Mouse (Mus musculus): ENCODE measurements around the gene Grin1. TPM values are rescaled to one million over a fixed set of nuclear protein-coding genes. Genes with fewer than 3 reads are reported as not detected.

Grin1 gene
- polyA plus RNA-seq, 1 experiment from 2014 or later: not detected

GRCm38 (mm10) chr2:25305587-25306359, 13.2 kb downstream of the Grin1 start:
- no peak overlapping the region for H3K4me2 ChIP-seq (ENCODE audit: low read depth, low read length)
- ATAC-seq (no peak), DNase-seq (no peak)
- no peak overlapping the region for H3K9ac ChIP-seq (replicated peaks)
- WGBS (ENCODE audit: insufficient replicate concordance): 45% methylated on average over 14 of the region's 14 CpGs
- TF ChIP-seq CTCF (IDR thresholded peaks at IDR 0.05; ENCODE audit: low read depth) (no peak), EP300 (IDR thresholded peaks at IDR 0.05; ENCODE audit: low read depth) (no peak)
- H3K4me1 ChIP-seq (ENCODE audit: insufficient read depth): no peaks in the 10 kb centered on the region; the same call in 1 of the 2 replicates
- H3K9me3 ChIP-seq (ENCODE audit: low read length): no peaks in the 10 kb centered on the region
- H3K4me3 ChIP-seq (ENCODE audit: low read depth, low read length): no peak overlapping the region
- no peaks in the 10 kb centered on the region for H3K36me3 ChIP-seq (replicated peaks; ENCODE audit: insufficient read depth, low read length)
- H3K27me3 ChIP-seq (ENCODE audit: insufficient read depth, low read length): peaks cover 44% of the 10 kb centered on the region
- H3K27ac ChIP-seq (ENCODE audit: low read depth): no peak overlapping the region

- no peak for DNase-seq
- Histone ChIP-seq H3K9me3 (ENCODE audit: low read length) (no peaks in the 10 kb centered on the region), H3K4me2 (ENCODE audit: low read depth, low read length) (peak overlapping the region; percentile 51), H3K9ac (replicated peaks) (no peak overlapping the region), H3K36me3 (replicated peaks; ENCODE audit: insufficient read depth, low read length) (no peaks in the 10 kb centered on the region), H3K4me1 (ENCODE audit: insufficient read depth) (no peaks in the 10 kb centered on the region; the same call in 1 of the 2 replicates), H3K27ac (ENCODE audit: low read depth) (no peak overlapping the region), H3K27me3 (ENCODE audit: insufficient read depth, low read length) (peaks cover 35% of the 10 kb centered on the region), H3K4me3 (ENCODE audit: low read depth, low read length) (peak overlapping the region; percentile 13)
- TF ChIP-seq CTCF (IDR thresholded peaks at IDR 0.05; ENCODE audit: low read depth) (no peak), EP300 (IDR thresholded peaks at IDR 0.05; ENCODE audit: low read depth) (no peak)
- ATAC-seq: no peak
- 2% methylated on average over 44 of the region's 45 CpGs for WGBS (ENCODE audit: insufficient replicate concordance)
Observed at GRCm38 (mm10) chr2:25304657-25305541, 14.1 kb downstream of the Grin1 start.

- ATAC-seq (no peak), DNase-seq (no peak)
- 56% methylated on average over 7 of the region's 7 CpGs for WGBS (ENCODE audit: insufficient replicate concordance)
- Histone ChIP-seq H3K27ac (ENCODE audit: low read depth) (no peak overlapping the region), H3K27me3 (ENCODE audit: insufficient read depth, low read length) (peaks cover 32% of the 10 kb centered on the region), H3K36me3 (replicated peaks; ENCODE audit: insufficient read depth, low read length) (no peaks in the 10 kb centered on the region), H3K4me1 (ENCODE audit: insufficient read depth) (no peaks in the 10 kb centered on the region; the same call in 1 of the 2 replicates), H3K4me3 (ENCODE audit: low read depth, low read length) (no peak overlapping the region), H3K4me2 (ENCODE audit: low read depth, low read length) (no peak overlapping the region), H3K9me3 (ENCODE audit: low read length) (no peaks in the 10 kb centered on the region), H3K9ac (replicated peaks) (no peak overlapping the region)
- TF ChIP-seq CTCF (IDR thresholded peaks at IDR 0.05; ENCODE audit: low read depth) (no peak), EP300 (IDR thresholded peaks at IDR 0.05; ENCODE audit: low read depth) (no peak)
Observed at GRCm38 (mm10) chr2:25303931-25304656, 14.9 kb downstream of the Grin1 start.

- H3K9me3 ChIP-seq (ENCODE audit: low read length): no peaks in the 10 kb centered on the region
- no peak overlapping the region for H3K27ac ChIP-seq (ENCODE audit: low read depth)
- TF ChIP-seq CTCF (IDR thresholded peaks at IDR 0.05; ENCODE audit: low read depth): no peak
- no peak for TF ChIP-seq EP300 (IDR thresholded peaks at IDR 0.05; ENCODE audit: low read depth)
- 60% methylated on average over 3 of the region's 3 CpGs for WGBS (ENCODE audit: insufficient replicate concordance)
- no peak overlapping the region for H3K4me2 ChIP-seq (ENCODE audit: low read depth, low read length)
- peaks cover 26% of the 10 kb centered on the region for H3K27me3 ChIP-seq (ENCODE audit: insufficient read depth, low read length)
- no peak overlapping the region for H3K4me3 ChIP-seq (ENCODE audit: low read depth, low read length)
- DNase-seq (no peak), ATAC-seq (no peak)
- no peak overlapping the region for H3K9ac ChIP-seq (replicated peaks)
- no peaks in the 10 kb centered on the region for H3K36me3 ChIP-seq (replicated peaks; ENCODE audit: insufficient read depth, low read length)
- no peaks in the 10 kb centered on the region; the same call in 1 of the 2 replicates for H3K4me1 ChIP-seq (ENCODE audit: insufficient read depth)
Observed at GRCm38 (mm10) chr2:25303452-25303851, 15.5 kb downstream of the Grin1 start.

- Histone ChIP-seq H3K27ac (ENCODE audit: low read depth) (no peak overlapping the region), H3K4me1 (ENCODE audit: insufficient read depth) (no peaks in the 10 kb centered on the region), H3K4me2 (ENCODE audit: low read depth, low read length) (no peak overlapping the region), H3K4me3 (ENCODE audit: low read depth, low read length) (no peak overlapping the region), H3K27me3 (ENCODE audit: insufficient read depth, low read length) (peaks cover 7% of the 10 kb centered on the region; the same call in 1 of the 2 replicates), H3K9me3 (ENCODE audit: low read length) (no peaks in the 10 kb centered on the region), H3K9ac (replicated peaks) (no peak overlapping the region), H3K36me3 (replicated peaks; ENCODE audit: insufficient read depth, low read length) (no peaks in the 10 kb centered on the region)
- ATAC-seq (no peak), DNase-seq (no peak)
- WGBS (ENCODE audit: insufficient replicate concordance): 68% methylated on average over 10 of the region's 10 CpGs
- TF ChIP-seq CTCF (IDR thresholded peaks at IDR 0.05; ENCODE audit: low read depth) (no peak), EP300 (IDR thresholded peaks at IDR 0.05; ENCODE audit: low read depth) (no peak)
Observed at GRCm38 (mm10) chr2:25298046-25298445, 20.9 kb downstream of the Grin1 start.
